Mouse (Mus musculus): Measurements from ENCODE around the gene 1700029I15Rik. TPM values are rescaled to one million over a fixed set of nuclear protein-coding genes. Genes with fewer than 3 reads are reported as not detected.

The 1700029I15Rik gene
- 3.5 and 5.4 TPM in 2 replicates for polyA plus RNA-seq (2015; fragmentation: Nextera tagmentation; extraction: Ambion mirVana)

DNA sequence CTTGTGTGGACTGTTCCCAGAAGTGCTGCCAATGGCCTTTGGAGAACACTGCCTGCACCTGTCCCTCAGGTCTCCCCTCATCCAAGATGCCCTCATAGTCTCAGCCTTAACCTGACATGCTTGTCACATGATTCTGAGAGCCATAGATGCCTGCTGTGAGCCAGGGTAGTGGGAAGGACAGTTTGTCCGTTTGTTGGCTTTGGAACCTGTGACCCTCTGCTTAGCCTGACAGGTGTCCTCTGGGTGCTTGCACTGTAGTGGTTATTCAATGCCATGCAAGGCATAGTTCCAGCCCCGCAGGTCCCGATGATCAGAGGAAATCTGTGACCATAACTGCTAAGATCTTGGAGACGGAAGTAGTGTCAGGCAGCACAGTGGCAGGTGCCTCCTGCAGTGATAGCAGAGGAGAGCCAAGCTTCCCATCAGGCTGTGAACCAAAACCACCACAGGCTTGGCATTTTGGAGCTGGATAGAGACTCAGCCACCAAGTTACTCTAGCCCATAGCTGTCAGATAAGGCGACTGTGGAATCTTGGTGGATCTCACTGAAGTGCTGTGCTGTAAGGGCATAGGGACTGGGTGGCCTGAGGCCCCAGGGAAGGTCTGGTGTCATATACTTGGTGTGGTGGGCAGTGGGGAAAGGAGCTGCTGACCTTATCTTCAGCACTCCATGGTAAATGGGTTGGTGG, at the start of gene 1700029I15Rik:
1700029I15Rik (plus strand) TSS at position 638 of the 688 bp plus-strand sequence.
- H3K27ac ChIP-seq (ENCODE audit: low read length): no peak within 1 kb of the TSS

GRCm38 (mm10) chr2:92342418-92342817, 39.9 kb upstream of the 1700029I15Rik start:
- Histone ChIP-seq H3K36me3 (ENCODE audit: control insufficient read depth, insufficient read depth, low read length) (peaks cover 8% of the 10 kb centered on the region; the same call in 1 of the 2 replicates), H3K27ac (ENCODE audit: low read length) (no peak overlapping the region), H3K9ac (ENCODE audit: low read length) (no peak overlapping the region), H3K4me2 (ENCODE audit: low read depth, low read length) (no peak overlapping the region), H3K4me3 (replicated peaks; ENCODE audit: low read length) (no peak overlapping the region), H3K27me3 (ENCODE audit: control insufficient read depth, insufficient read depth, low read length) (no peaks in the 10 kb centered on the region), H3K9me3 (replicated peaks; ENCODE audit: control insufficient read depth, low read length) (no peaks in the 10 kb centered on the region), H3K4me1 (ENCODE audit: control insufficient read depth, insufficient read depth, low read length) (no peaks in the 10 kb centered on the region)
- ATAC-seq (ENCODE audit: insufficient read depth, low FRiP score): no peak

More for the DNA sequence above, at the start of gene 1700029I15Rik:
- H3K9ac ChIP-seq (ENCODE audit: low read length): no peak within 1 kb of the TSS
- no peaks in the 10 kb centered on the region for H3K27me3 ChIP-seq (ENCODE audit: control insufficient read depth, insufficient read depth, low read length)
- H3K36me3 ChIP-seq (ENCODE audit: control insufficient read depth, insufficient read depth, low read length): 0 out of 2 replicates have a peak, but pooled peaks cover 2% of the 10 kb centered on the region
- H3K9me3 ChIP-seq (replicated peaks; ENCODE audit: control insufficient read depth, low read length): no peaks in the 10 kb centered on the region
- H3K4me3 ChIP-seq (replicated peaks; ENCODE audit: low read length): no peak within 1 kb of the TSS
- H3K4me2 ChIP-seq (ENCODE audit: low read depth, low read length): no peak within 1 kb of the TSS
- WGBS: 87% methylated on average over 5 of the region's 5 CpGs
- ATAC-seq (ENCODE audit: insufficient read depth, low FRiP score): no peak
- no peaks in the 10 kb centered on the region for H3K4me1 ChIP-seq (ENCODE audit: control insufficient read depth, insufficient read depth, low read length)

DNA sequence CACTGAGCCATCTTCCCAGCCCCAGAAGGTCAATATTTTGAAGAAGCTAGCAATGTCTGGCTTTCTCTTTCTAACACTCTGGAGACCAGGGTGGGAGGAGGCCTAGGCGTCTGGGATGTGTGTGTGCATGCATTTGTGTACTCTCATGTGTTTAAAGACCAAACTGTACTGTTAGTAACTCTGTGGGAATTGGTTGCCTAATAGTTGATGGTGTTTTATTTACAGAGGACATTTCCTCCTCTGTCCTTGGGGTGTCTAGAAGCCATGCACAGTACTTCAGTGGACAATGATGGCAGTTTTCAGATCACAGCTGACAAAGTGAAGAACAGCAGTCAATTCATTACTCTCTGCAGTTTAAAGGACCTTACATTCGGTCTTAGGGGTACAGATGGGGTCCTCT, 35.1 kb upstream of the 1700029I15Rik start:
- no peaks in the 10 kb centered on the region for H3K4me1 ChIP-seq (ENCODE audit: control insufficient read depth, insufficient read depth, low read length)
- 84% methylated on average over 2 of the region's 2 CpGs for WGBS
- ATAC-seq (ENCODE audit: insufficient read depth, low FRiP score): no peak

GRCm38 (mm10) chr2:92349589-92350425, 32.5 kb upstream of the 1700029I15Rik start:
- WGBS: 57% methylated on average over 6 of the region's 6 CpGs
- H3K27ac ChIP-seq (ENCODE audit: low read length): no peak overlapping the region
- no peaks in the 10 kb centered on the region for H3K9me3 ChIP-seq (replicated peaks; ENCODE audit: control insufficient read depth, low read length)
- H3K27me3 ChIP-seq (ENCODE audit: control insufficient read depth, insufficient read depth, low read length): no peaks in the 10 kb centered on the region
- no peak overlapping the region for H3K4me3 ChIP-seq (replicated peaks; ENCODE audit: low read length)
- H3K9ac ChIP-seq (ENCODE audit: low read length): no peak overlapping the region
- no peak for ATAC-seq (ENCODE audit: insufficient read depth, low FRiP score)
- no peaks in the 10 kb centered on the region for H3K4me1 ChIP-seq (ENCODE audit: control insufficient read depth, insufficient read depth, low read length)
- 0 out of 2 replicates have a peak, but pooled peaks cover 2% of the 10 kb centered on the region for H3K36me3 ChIP-seq (ENCODE audit: control insufficient read depth, insufficient read depth, low read length)
- H3K4me2 ChIP-seq (ENCODE audit: low read depth, low read length): no peak overlapping the region

More for the DNA sequence above, 35.1 kb upstream of the 1700029I15Rik start:
- H3K27me3 ChIP-seq (ENCODE audit: control insufficient read depth, insufficient read depth, low read length): no peaks in the 10 kb centered on the region
- H3K4me3 ChIP-seq (replicated peaks; ENCODE audit: low read length): no peak overlapping the region
- no peak overlapping the region for H3K9ac ChIP-seq (ENCODE audit: low read length)
- 0 out of 2 replicates have a peak, but pooled peaks cover 5% of the 10 kb centered on the region for H3K36me3 ChIP-seq (ENCODE audit: control insufficient read depth, insufficient read depth, low read length)
- no peak overlapping the region for H3K4me2 ChIP-seq (ENCODE audit: low read depth, low read length)
- no peaks in the 10 kb centered on the region for H3K9me3 ChIP-seq (replicated peaks; ENCODE audit: control insufficient read depth, low read length)
- no peak overlapping the region for H3K27ac ChIP-seq (ENCODE audit: low read length)

- no peak overlapping the region for H3K4me3 ChIP-seq (replicated peaks; ENCODE audit: low read length)
- H3K27me3 ChIP-seq (ENCODE audit: control insufficient read depth, insufficient read depth, low read length): no peaks in the 10 kb centered on the region
- no peak overlapping the region for H3K9ac ChIP-seq (ENCODE audit: low read length)
- no peak overlapping the region for H3K27ac ChIP-seq (ENCODE audit: low read length)
- no peaks in the 10 kb centered on the region for H3K9me3 ChIP-seq (replicated peaks; ENCODE audit: control insufficient read depth, low read length)
- ATAC-seq (ENCODE audit: insufficient read depth, low FRiP score): no peak
- H3K4me1 ChIP-seq (ENCODE audit: control insufficient read depth, insufficient read depth, low read length): no peaks in the 10 kb centered on the region
- no peak overlapping the region for H3K4me2 ChIP-seq (ENCODE audit: low read depth, low read length)
- H3K36me3 ChIP-seq (ENCODE audit: control insufficient read depth, insufficient read depth, low read length): no peaks in the 10 kb centered on the region
- 45% methylated on average over 5 of the region's 5 CpGs for WGBS
Observed at GRCm38 (mm10) chr2:92350686-92351085, 31.7 kb upstream of the 1700029I15Rik start.

- 90% methylated on average over 5 of the region's 5 CpGs for WGBS
- Histone ChIP-seq H3K4me3 (replicated peaks; ENCODE audit: low read length) (no peak overlapping the region), H3K36me3 (ENCODE audit: control insufficient read depth, insufficient read depth, low read length) (0 out of 2 replicates have a peak, but pooled peaks cover 14% of the 10 kb centered on the region)
Observed at GRCm38 (mm10) chr2:92353402-92353801, 28.9 kb upstream of the 1700029I15Rik start.

DNA sequence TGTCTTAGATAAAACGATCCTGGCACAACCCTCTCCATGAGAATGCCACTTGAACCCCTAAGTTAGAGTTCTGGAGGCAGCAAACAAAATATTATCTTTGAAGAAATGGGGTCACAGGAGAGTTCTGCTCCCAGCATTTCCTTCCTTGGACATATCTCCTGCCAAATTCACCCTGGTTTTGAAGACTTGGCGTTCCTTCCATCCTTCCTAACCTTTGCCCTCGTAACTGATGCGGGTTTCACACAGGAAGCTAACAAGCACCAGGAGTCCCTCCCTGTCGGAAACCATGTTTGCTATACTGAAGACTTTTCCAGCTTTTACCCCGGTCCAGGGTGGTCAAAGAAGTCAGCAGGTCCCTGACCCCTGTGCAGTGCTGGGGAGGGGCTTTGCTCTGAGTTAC, 28.1 kb upstream of the 1700029I15Rik start:
- WGBS: 57% methylated on average over 6 of the region's 6 CpGs
- 0 out of 2 replicates have a peak, but pooled peaks cover 14% of the 10 kb centered on the region for H3K36me3 ChIP-seq (ENCODE audit: control insufficient read depth, insufficient read depth, low read length)

More at GRCm38 (mm10) chr2:92353402-92353801, 28.9 kb upstream of the 1700029I15Rik start:
- no peak overlapping the region for H3K4me2 ChIP-seq (ENCODE audit: low read depth, low read length)
- no peaks in the 10 kb centered on the region for H3K9me3 ChIP-seq (replicated peaks; ENCODE audit: control insufficient read depth, low read length)
- no peak for ATAC-seq (ENCODE audit: insufficient read depth, low FRiP score)
- no peak overlapping the region for H3K27ac ChIP-seq (ENCODE audit: low read length)
- H3K4me1 ChIP-seq (ENCODE audit: control insufficient read depth, insufficient read depth, low read length): no peaks in the 10 kb centered on the region
- H3K9ac ChIP-seq (ENCODE audit: low read length): no peak overlapping the region
- no peaks in the 10 kb centered on the region for H3K27me3 ChIP-seq (ENCODE audit: control insufficient read depth, insufficient read depth, low read length)

GRCm38 (mm10) chr2:92359301-92359700, 23.0 kb upstream of the 1700029I15Rik start:
- Histone ChIP-seq H3K36me3 (ENCODE audit: control insufficient read depth, insufficient read depth, low read length) (0 out of 2 replicates have a peak, but pooled peaks cover 14% of the 10 kb centered on the region), H3K27me3 (ENCODE audit: control insufficient read depth, insufficient read depth, low read length) (no peaks in the 10 kb centered on the region), H3K27ac (ENCODE audit: low read length) (no peak overlapping the region), H3K9ac (ENCODE audit: low read length) (no peak overlapping the region), H3K9me3 (replicated peaks; ENCODE audit: control insufficient read depth, low read length) (no peaks in the 10 kb centered on the region), H3K4me3 (replicated peaks; ENCODE audit: low read length) (no peak overlapping the region), H3K4me2 (ENCODE audit: low read depth, low read length) (no peak overlapping the region), H3K4me1 (ENCODE audit: control insufficient read depth, insufficient read depth, low read length) (no peaks in the 10 kb centered on the region)
- ATAC-seq (ENCODE audit: insufficient read depth, low FRiP score): no peak
- 88% methylated on average over 2 of the region's 2 CpGs for WGBS

More for the DNA sequence above, 28.1 kb upstream of the 1700029I15Rik start:
- ATAC-seq (ENCODE audit: insufficient read depth, low FRiP score): no peak
- Histone ChIP-seq H3K9me3 (replicated peaks; ENCODE audit: control insufficient read depth, low read length) (no peaks in the 10 kb centered on the region), H3K4me1 (ENCODE audit: control insufficient read depth, insufficient read depth, low read length) (no peaks in the 10 kb centered on the region), H3K9ac (ENCODE audit: low read length) (no peak overlapping the region), H3K4me3 (replicated peaks; ENCODE audit: low read length) (no peak overlapping the region), H3K27me3 (ENCODE audit: control insufficient read depth, insufficient read depth, low read length) (no peaks in the 10 kb centered on the region), H3K27ac (ENCODE audit: low read length) (no peak overlapping the region), H3K4me2 (ENCODE audit: low read depth, low read length) (no peak overlapping the region)

All from stomach, embryonic 16.5 days (tissue).